Mouse (Mus musculus): Measurements from ENCODE around the gene Igsf21. TPM values are rescaled to one million over a fixed set of nuclear protein-coding genes. Genes with fewer than 3 reads are reported as not detected.

Igsf21 gene
- polyA plus RNA-seq, 1 experiment from 2014 or later: 30.0 TPM

DNA sequence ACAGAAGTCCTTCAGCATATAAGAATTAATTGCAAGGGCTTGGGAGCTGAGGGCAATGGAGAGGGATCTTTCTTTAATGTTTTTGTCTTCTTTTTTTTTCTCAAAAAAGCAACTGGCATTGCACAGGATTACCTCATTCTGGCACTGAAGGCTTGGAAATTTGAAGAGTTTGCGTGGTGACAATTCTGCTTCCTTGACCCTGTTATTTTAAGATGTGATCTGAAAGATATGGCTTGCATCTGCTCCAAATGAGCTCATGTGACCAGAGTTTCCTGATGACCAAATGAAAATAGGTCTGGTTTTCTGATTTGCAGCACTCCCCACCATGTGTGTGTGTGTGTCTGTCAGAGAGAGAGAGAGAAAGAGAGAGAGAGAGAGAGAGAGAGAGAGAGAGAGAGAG is 74.7 kb downstream of the Igsf21 start:
- Histone ChIP-seq H3K9ac (ENCODE audit: low read length) (no peak overlapping the region), H3K27ac (ENCODE audit: low read depth, low read length) (no peak overlapping the region), H3K36me3 (ENCODE audit: control insufficient read depth, insufficient read depth, low read length) (no peaks in the 10 kb centered on the region), H3K27me3 (replicated peaks; ENCODE audit: control insufficient read depth, insufficient read depth, low read length) (no peaks in the 10 kb centered on the region), H3K9me3 (replicated peaks; ENCODE audit: control insufficient read depth, low read length) (no peaks in the 10 kb centered on the region), H3K4me1 (ENCODE audit: control insufficient read depth, insufficient read depth, low read length) (peaks cover 4% of the 10 kb centered on the region; the same call in 1 of the 2 replicates), H3K4me3 (ENCODE audit: low read depth, low read length) (no peak overlapping the region), H3K4me2 (ENCODE audit: low read length) (no peak overlapping the region)
- 57% methylated on average over 1 of the region's 1 CpGs for WGBS
- no peak for DNase-seq (ENCODE audit: low spot score)
- ATAC-seq: no peak

- Histone ChIP-seq H3K4me1 (ENCODE audit: control insufficient read depth, insufficient read depth, low read length) (peaks cover 4% of the 10 kb centered on the region; the same call in 1 of the 2 replicates), H3K9me3 (replicated peaks; ENCODE audit: control insufficient read depth, low read length) (no peaks in the 10 kb centered on the region), H3K4me3 (ENCODE audit: low read depth, low read length) (no peak overlapping the region), H3K36me3 (ENCODE audit: control insufficient read depth, insufficient read depth, low read length) (no peaks in the 10 kb centered on the region), H3K27ac (ENCODE audit: low read depth, low read length) (no peak overlapping the region), H3K27me3 (replicated peaks; ENCODE audit: control insufficient read depth, insufficient read depth, low read length) (no peaks in the 10 kb centered on the region), H3K9ac (ENCODE audit: low read length) (no peak overlapping the region), H3K4me2 (ENCODE audit: low read length) (no peak overlapping the region)
- ATAC-seq (no peak), DNase-seq (ENCODE audit: low spot score) (no peak)
Observed at GRCm38 (mm10) chr4:140171189-140171588, 75.4 kb downstream of the Igsf21 start.

GRCm38 (mm10) chr4:140165851-140166250 is 80.7 kb downstream of the Igsf21 start:
- Histone ChIP-seq H3K4me3 (ENCODE audit: low read depth, low read length) (no peak overlapping the region), H3K27me3 (replicated peaks; ENCODE audit: control insufficient read depth, insufficient read depth, low read length) (no peaks in the 10 kb centered on the region), H3K27ac (ENCODE audit: low read depth, low read length) (no peak overlapping the region), H3K4me2 (ENCODE audit: low read length) (no peak overlapping the region), H3K36me3 (ENCODE audit: control insufficient read depth, insufficient read depth, low read length) (no peaks in the 10 kb centered on the region), H3K9me3 (replicated peaks; ENCODE audit: control insufficient read depth, low read length) (no peaks in the 10 kb centered on the region), H3K9ac (ENCODE audit: low read length) (no peak overlapping the region), H3K4me1 (ENCODE audit: control insufficient read depth, insufficient read depth, low read length) (no peaks in the 10 kb centered on the region)
- ATAC-seq (no peak), DNase-seq (ENCODE audit: low spot score) (no peak)
- WGBS: 86% methylated on average over 7 of the region's 7 CpGs

DNA sequence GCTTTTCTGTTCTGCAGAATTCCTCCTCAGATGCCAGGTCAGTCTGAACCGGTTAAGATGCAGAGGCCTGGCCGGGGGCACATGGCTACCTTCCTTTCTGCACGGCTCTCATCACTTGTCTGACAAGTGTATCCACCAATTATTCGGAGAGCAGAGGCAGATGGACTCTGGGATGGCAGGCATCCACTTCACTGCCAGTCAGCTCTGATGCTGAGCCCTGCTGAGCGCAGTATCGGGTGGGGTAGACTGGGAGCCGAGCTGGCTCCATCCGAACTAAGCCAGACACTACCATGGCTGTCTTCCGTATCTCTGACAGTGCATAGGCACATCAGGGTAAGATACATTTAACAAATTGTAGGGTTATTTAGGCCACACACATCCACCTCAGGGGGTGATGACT is 81.9 kb downstream of the Igsf21 start:
- H3K4me3 ChIP-seq (ENCODE audit: low read depth, low read length): no peak overlapping the region
- 78% methylated on average over 9 of the region's 9 CpGs for WGBS
- H3K27ac ChIP-seq (ENCODE audit: low read depth, low read length): no peak overlapping the region
- no peaks in the 10 kb centered on the region for H3K4me1 ChIP-seq (ENCODE audit: control insufficient read depth, insufficient read depth, low read length)
- no peaks in the 10 kb centered on the region for H3K27me3 ChIP-seq (replicated peaks; ENCODE audit: control insufficient read depth, insufficient read depth, low read length)
- H3K9ac ChIP-seq (ENCODE audit: low read length): no peak overlapping the region
- DNase-seq (ENCODE audit: low spot score) (peak; percentile 52), ATAC-seq (no peak; the same call in 1 of the 2 replicates)
- H3K36me3 ChIP-seq (ENCODE audit: control insufficient read depth, insufficient read depth, low read length): no peaks in the 10 kb centered on the region
- H3K4me2 ChIP-seq (ENCODE audit: low read length): no peak overlapping the region
- no peaks in the 10 kb centered on the region for H3K9me3 ChIP-seq (replicated peaks; ENCODE audit: control insufficient read depth, low read length)

DNA sequence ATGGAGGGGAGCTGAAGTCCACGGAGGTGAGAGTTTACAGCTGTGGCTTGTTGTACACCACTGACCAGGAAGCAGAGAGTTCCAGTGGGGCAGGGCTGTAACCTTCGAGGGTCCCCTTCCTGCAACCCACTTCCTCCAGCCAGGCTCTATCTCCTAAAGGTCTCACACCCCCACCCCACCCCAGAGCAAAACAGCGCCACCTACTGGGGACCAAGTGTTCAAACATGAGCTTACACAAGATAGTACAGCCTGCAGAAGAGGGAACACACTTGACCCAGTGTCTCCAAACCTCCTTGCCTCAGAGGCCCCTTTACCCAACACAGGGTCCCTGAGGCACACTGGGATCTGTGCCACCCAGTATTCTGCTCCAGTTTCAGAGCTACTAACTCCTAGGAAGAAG is 87.0 kb downstream of the Igsf21 start:
- no peak overlapping the region for H3K4me2 ChIP-seq (ENCODE audit: low read length)
- no peaks in the 10 kb centered on the region for H3K27me3 ChIP-seq (replicated peaks; ENCODE audit: control insufficient read depth, insufficient read depth, low read length)
- no peaks in the 10 kb centered on the region for H3K9me3 ChIP-seq (replicated peaks; ENCODE audit: control insufficient read depth, low read length)
- ATAC-seq (no peak), DNase-seq (ENCODE audit: low spot score) (no peak)
- 37% methylated on average over 3 of the region's 3 CpGs for WGBS
- no peak overlapping the region for H3K27ac ChIP-seq (ENCODE audit: low read depth, low read length)
- H3K4me1 ChIP-seq (ENCODE audit: control insufficient read depth, insufficient read depth, low read length): peaks cover 4% of the 10 kb centered on the region; the same call in 1 of the 2 replicates
- no peaks in the 10 kb centered on the region for H3K36me3 ChIP-seq (ENCODE audit: control insufficient read depth, insufficient read depth, low read length)
- H3K9ac ChIP-seq (ENCODE audit: low read length): no peak overlapping the region
- no peak overlapping the region for H3K4me3 ChIP-seq (ENCODE audit: low read depth, low read length)

- 23% methylated on average over 5 of the region's 5 CpGs for WGBS
- DNase-seq (ENCODE audit: low spot score) (peak; percentile 55), ATAC-seq (peak; percentile 47)
- peaks cover 11% of the 10 kb centered on the region for H3K4me1 ChIP-seq (ENCODE audit: control insufficient read depth, insufficient read depth, low read length)
- no peak overlapping the region for H3K4me2 ChIP-seq (ENCODE audit: low read length)
- H3K9me3 ChIP-seq (replicated peaks; ENCODE audit: control insufficient read depth, low read length): no peaks in the 10 kb centered on the region
- H3K4me3 ChIP-seq (ENCODE audit: low read depth, low read length): no peak overlapping the region
- H3K9ac ChIP-seq (ENCODE audit: low read length): no peak overlapping the region
- peak overlapping the region; percentile 45 for H3K27ac ChIP-seq (ENCODE audit: low read depth, low read length)
- H3K27me3 ChIP-seq (replicated peaks; ENCODE audit: control insufficient read depth, insufficient read depth, low read length): no peaks in the 10 kb centered on the region
- no peaks in the 10 kb centered on the region for H3K36me3 ChIP-seq (ENCODE audit: control insufficient read depth, insufficient read depth, low read length)
Observed at GRCm38 (mm10) chr4:140154899-140155463, 91.6 kb downstream of the Igsf21 start.

- peak; percentile 68 for ATAC-seq
- H3K9me3 ChIP-seq (replicated peaks; ENCODE audit: control insufficient read depth, low read length): no peaks in the 10 kb centered on the region
- DNase-seq (ENCODE audit: low spot score): peak; percentile 72
- H3K36me3 ChIP-seq (ENCODE audit: control insufficient read depth, insufficient read depth, low read length): no peaks in the 10 kb centered on the region
- no peak overlapping the region for H3K4me2 ChIP-seq (ENCODE audit: low read length)
- no peaks in the 10 kb centered on the region for H3K27me3 ChIP-seq (replicated peaks; ENCODE audit: control insufficient read depth, insufficient read depth, low read length)
- H3K9ac ChIP-seq (ENCODE audit: low read length): no peak overlapping the region
- H3K4me3 ChIP-seq (ENCODE audit: low read depth, low read length): no peak overlapping the region
- peaks cover 11% of the 10 kb centered on the region for H3K4me1 ChIP-seq (ENCODE audit: control insufficient read depth, insufficient read depth, low read length)
- peak overlapping the region; percentile 45 for H3K27ac ChIP-seq (ENCODE audit: low read depth, low read length)
- WGBS: 14% methylated on average over 5 of the region's 5 CpGs
Observed at GRCm38 (mm10) chr4:140154484-140154883, 92.1 kb downstream of the Igsf21 start.

GRCm38 (mm10) chr4:140153711-140154114 is 92.9 kb downstream of the Igsf21 start:
- Histone ChIP-seq H3K27ac (ENCODE audit: low read depth, low read length) (no peak overlapping the region; the same call in 1 of the 2 replicates), H3K4me1 (ENCODE audit: control insufficient read depth, insufficient read depth, low read length) (peaks cover 11% of the 10 kb centered on the region), H3K4me3 (ENCODE audit: low read depth, low read length) (no peak overlapping the region), H3K4me2 (ENCODE audit: low read length) (no peak overlapping the region), H3K36me3 (ENCODE audit: control insufficient read depth, insufficient read depth, low read length) (no peaks in the 10 kb centered on the region), H3K27me3 (replicated peaks; ENCODE audit: control insufficient read depth, insufficient read depth, low read length) (no peaks in the 10 kb centered on the region), H3K9me3 (replicated peaks; ENCODE audit: control insufficient read depth, low read length) (no peaks in the 10 kb centered on the region), H3K9ac (ENCODE audit: low read length) (no peak overlapping the region)
- DNase-seq (ENCODE audit: low spot score): peak; percentile 52
- ATAC-seq: no peak
- WGBS: 59% methylated on average over 9 of the region's 9 CpGs

- H3K27ac ChIP-seq (ENCODE audit: low read depth, low read length): no peak overlapping the region
- ATAC-seq (0 out of 2 replicates have a peak, but pooled peaks have one; percentile 22), DNase-seq (ENCODE audit: low spot score) (peak; percentile 76)
- no peaks in the 10 kb centered on the region for H3K9me3 ChIP-seq (replicated peaks; ENCODE audit: control insufficient read depth, low read length)
- H3K9ac ChIP-seq (ENCODE audit: low read length): no peak overlapping the region
- H3K4me3 ChIP-seq (ENCODE audit: low read depth, low read length): no peak overlapping the region
- H3K27me3 ChIP-seq (replicated peaks; ENCODE audit: control insufficient read depth, insufficient read depth, low read length): no peaks in the 10 kb centered on the region
- WGBS: 32% methylated on average over 7 of the region's 7 CpGs
- no peak overlapping the region for H3K4me2 ChIP-seq (ENCODE audit: low read length)
- peaks cover 11% of the 10 kb centered on the region for H3K4me1 ChIP-seq (ENCODE audit: control insufficient read depth, insufficient read depth, low read length)
- H3K36me3 ChIP-seq (ENCODE audit: control insufficient read depth, insufficient read depth, low read length): no peaks in the 10 kb centered on the region
Observed at GRCm38 (mm10) chr4:140153101-140153500, 93.5 kb downstream of the Igsf21 start.
